Mouse (Mus musculus) cortical plate, adult 2 months (tissue): ENCODE results near the gene Grm1.

Experiments
- CTCF ChIP-seq: fragments of 200-500 bp; IDR thresholded peaks from 2 replicates; pipeline ENCODE4 v1.5.1; 2011; ENCODE audit warnings: mild to moderate bottlenecking, control low read depth, low read length; ENCODE audit not compliant: insufficient read depth; ENCODE audit errors: extremely low read depth
- POLR2A ChIP-seq: fragments of 200-500 bp; IDR thresholded peaks from 2 replicates; pipeline ENCODE4 v1.6.1; 2011; ENCODE audit warnings: mild to moderate bottlenecking, low read length, control low read depth; ENCODE audit not compliant: insufficient read depth; ENCODE audit errors: extremely low read depth

DNA sequence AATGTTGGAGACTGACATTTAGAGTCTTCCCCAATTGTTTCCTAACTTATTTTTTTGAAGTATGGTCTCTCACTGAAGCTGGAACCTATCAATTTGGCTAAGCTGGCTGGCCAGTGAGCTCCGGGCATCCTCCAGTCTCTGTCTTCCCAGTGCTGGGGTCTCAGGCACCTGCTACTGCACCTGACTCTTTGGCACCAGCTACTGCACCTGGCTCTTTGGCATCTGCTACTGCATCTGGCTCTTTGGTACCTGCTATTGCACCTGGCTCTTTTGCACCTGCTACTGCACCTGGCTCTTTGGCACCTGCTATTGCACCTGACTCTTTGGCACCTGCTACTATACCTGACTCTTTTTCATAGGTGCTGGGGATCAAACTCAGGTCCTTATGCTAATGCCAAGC lies 291.7 kb downstream of the Grm1 start:
- TF ChIP-seq POLR2A (no peak), CTCF (no peak)
